Mouse (Mus musculus): ENCODE results near the gene Lipe. TPM values are rescaled to one million over a fixed set of nuclear protein-coding genes. Genes with fewer than 3 reads are reported as not detected.

The Lipe gene
- polyA plus RNA-seq, 1 experiment from 2014 or later, result 11.4 TPM

DNA sequence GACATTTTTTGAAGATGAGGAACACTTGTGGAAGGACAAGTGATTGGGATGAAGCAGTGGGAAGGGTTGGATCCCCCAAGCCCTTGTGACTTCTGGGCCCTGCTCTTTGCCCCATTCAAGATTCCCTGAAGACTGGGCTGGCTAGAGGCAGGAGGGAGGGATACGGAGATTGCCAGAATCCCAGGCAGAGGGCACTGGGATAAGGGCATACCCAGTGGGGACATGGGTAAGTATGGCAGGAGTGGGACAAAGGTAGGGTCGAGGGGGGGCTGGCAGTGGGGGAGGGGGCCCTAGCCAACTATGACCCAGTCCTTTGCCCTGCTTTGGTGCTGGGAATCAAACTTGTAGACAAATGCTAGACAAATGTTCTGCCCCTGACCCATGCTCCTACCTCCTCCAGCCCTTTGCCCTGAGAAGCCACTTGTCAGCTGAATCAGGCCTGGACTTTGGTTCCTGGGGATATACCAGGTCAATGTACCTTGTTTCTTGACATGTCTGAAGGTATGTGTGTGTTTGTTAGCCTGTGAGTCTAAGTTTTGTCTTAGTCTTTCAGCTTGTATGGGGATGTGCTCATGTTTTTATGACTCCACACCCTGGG is 6.6 kb downstream of the Lipe start:
- Histone ChIP-seq H3K4me2 (no peak overlapping the region), H3K4me1 (replicated peaks) (peaks cover 62% of the 10 kb centered on the region), H3K27me3 (no peaks in the 10 kb centered on the region), H3K9ac (no peak overlapping the region; the same call in 1 of the 2 replicates), H3K9me3 (no peaks in the 10 kb centered on the region), H3K27ac (replicated peaks) (no peak overlapping the region), H3K36me3 (peaks cover 19% of the 10 kb centered on the region), H3K4me3 (no peak overlapping the region)
- 79% methylated on average over 2 of the region's 2 CpGs for WGBS
- no peak for ATAC-seq (ENCODE audit: low read depth)

GRCm38 (mm10) chr7:25390986-25391385 is 7.5 kb downstream of the Lipe start:
- no peak overlapping the region for H3K4me2 ChIP-seq
- H3K27me3 ChIP-seq, result no peaks in the 10 kb centered on the region
- peaks cover 29% of the 10 kb centered on the region for H3K36me3 ChIP-seq
- ATAC-seq (ENCODE audit: low read depth), result no peak
- H3K27ac ChIP-seq (replicated peaks), result no peak overlapping the region
- H3K4me1 ChIP-seq (replicated peaks), result peaks cover 58% of the 10 kb centered on the region
- WGBS, result 75% methylated on average over 2 of the region's 2 CpGs
- peak overlapping the region; percentile 34; the same call in 1 of the 2 replicates for H3K9ac ChIP-seq
- H3K9me3 ChIP-seq, result no peaks in the 10 kb centered on the region
- no peak overlapping the region for H3K4me3 ChIP-seq

DNA sequence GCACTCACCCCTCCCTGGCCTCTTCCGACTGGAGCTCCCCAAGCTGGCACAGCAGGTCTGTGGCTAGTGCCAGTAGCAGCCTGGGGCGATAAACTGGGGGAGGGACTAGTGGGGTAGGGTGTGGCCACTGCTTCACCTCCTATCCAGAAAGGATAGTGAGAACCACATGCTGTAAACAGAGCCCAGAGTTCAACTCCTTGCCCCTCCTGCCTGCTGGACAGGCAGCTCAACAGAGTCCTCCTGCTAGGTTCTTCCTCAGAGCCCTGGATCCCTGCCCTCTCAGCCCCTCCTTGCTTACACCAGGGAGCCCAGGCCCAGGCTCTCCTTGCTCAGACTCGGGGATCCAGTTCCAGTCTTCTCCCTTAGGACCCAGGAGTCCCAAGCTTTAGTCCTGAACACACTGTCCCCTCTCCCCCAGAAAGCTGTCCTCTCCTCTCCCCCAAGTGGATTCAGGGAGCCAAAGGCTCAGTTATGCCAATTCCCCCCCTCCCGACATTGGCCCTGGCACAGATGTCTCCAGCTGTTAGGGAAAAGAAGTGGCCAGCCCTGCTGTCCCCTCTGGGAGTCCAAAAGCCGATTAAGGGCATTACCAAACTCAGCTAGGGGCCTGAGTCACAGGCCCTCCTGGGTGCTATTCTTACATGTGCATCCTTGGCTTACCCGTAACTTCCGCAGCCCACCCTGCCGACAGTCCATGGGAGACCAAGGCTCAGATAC is 8.3 kb downstream of the Lipe start:
- H3K36me3 ChIP-seq, result peaks cover 37% of the 10 kb centered on the region
- H3K4me3 ChIP-seq, result no peak overlapping the region
- peaks cover 63% of the 10 kb centered on the region for H3K4me1 ChIP-seq (replicated peaks)
- H3K9ac ChIP-seq, result peak overlapping the region; percentile 31
- no peak for ATAC-seq (ENCODE audit: low read depth)
- H3K9me3 ChIP-seq, result no peaks in the 10 kb centered on the region
- H3K27ac ChIP-seq (replicated peaks), result no peak overlapping the region; the same call in 1 of the 2 replicates
- WGBS, result 47% methylated on average over 8 of the region's 8 CpGs
- H3K27me3 ChIP-seq, result no peaks in the 10 kb centered on the region
- no peak overlapping the region for H3K4me2 ChIP-seq

DNA sequence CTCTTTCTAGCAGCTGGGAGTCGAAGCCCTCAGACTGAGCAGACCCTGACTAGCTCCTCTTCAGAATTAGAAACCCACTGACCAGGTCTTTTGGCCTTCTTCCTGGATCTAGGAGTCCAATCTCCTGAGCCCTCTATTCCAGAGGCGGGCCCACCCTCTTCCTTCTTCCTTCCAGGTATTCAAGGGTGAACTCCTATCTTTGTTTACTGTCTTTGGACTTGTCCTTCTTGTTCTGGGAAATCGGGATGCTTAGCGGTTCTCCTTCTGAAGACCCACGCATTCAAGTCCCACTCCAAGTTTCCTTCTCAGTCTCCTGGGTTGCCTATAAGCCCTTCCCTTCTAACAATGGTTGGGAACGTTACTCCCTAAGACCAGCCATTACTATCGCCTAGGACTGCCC is 9.6 kb downstream of the Lipe start:
- no peak overlapping the region for H3K4me3 ChIP-seq
- no peak overlapping the region for H3K27ac ChIP-seq (replicated peaks)
- H3K27me3 ChIP-seq, result no peaks in the 10 kb centered on the region
- peaks cover 50% of the 10 kb centered on the region for H3K36me3 ChIP-seq
- no peak overlapping the region for H3K4me2 ChIP-seq
- peaks cover 53% of the 10 kb centered on the region for H3K4me1 ChIP-seq (replicated peaks)
- no peak overlapping the region for H3K9ac ChIP-seq
- no peak for ATAC-seq (ENCODE audit: low read depth)
- no peaks in the 10 kb centered on the region for H3K9me3 ChIP-seq
- WGBS, result 94% methylated on average over 7 of the region's 7 CpGs

GRCm38 (mm10) chr7:25387811-25388440 is 10.6 kb downstream of the Lipe start:
- Histone ChIP-seq H3K9ac (no peak overlapping the region), H3K4me2 (no peak overlapping the region), H3K4me1 (replicated peaks) (peaks cover 43% of the 10 kb centered on the region), H3K36me3 (peaks cover 60% of the 10 kb centered on the region), H3K4me3 (no peak overlapping the region), H3K27me3 (no peaks in the 10 kb centered on the region), H3K9me3 (no peaks in the 10 kb centered on the region), H3K27ac (replicated peaks) (no peak overlapping the region)
- no peak for ATAC-seq (ENCODE audit: low read depth)
- WGBS, result 94% methylated on average over 18 of the region's 18 CpGs

- Histone ChIP-seq H3K27ac (replicated peaks) (no peak overlapping the region; the same call in 1 of the 2 replicates), H3K4me1 (replicated peaks) (peaks cover 26% of the 10 kb centered on the region), H3K9ac (peak overlapping the region; percentile 8; the same call in 1 of the 2 replicates), H3K9me3 (no peaks in the 10 kb centered on the region), H3K4me2 (no peak overlapping the region), H3K4me3 (no peak overlapping the region), H3K27me3 (no peaks in the 10 kb centered on the region), H3K36me3 (peaks cover 74% of the 10 kb centered on the region)
- no peak for ATAC-seq (ENCODE audit: low read depth)
- WGBS, result 87% methylated on average over 12 of the region's 12 CpGs
Observed at GRCm38 (mm10) chr7:25385850-25386555, 12.5 kb downstream of the Lipe start.

GRCm38 (mm10) chr7:25385259-25385658 is 13.3 kb downstream of the Lipe start:
- H3K27ac ChIP-seq (replicated peaks), result no peak overlapping the region
- WGBS, result 93% methylated on average over 12 of the region's 12 CpGs
- peaks cover 81% of the 10 kb centered on the region for H3K36me3 ChIP-seq
- H3K9ac ChIP-seq, result no peak overlapping the region
- no peak overlapping the region for H3K4me3 ChIP-seq
- peaks cover 7% of the 10 kb centered on the region; the same call in 1 of the 2 replicates for H3K27me3 ChIP-seq
- no peaks in the 10 kb centered on the region for H3K9me3 ChIP-seq
- peaks cover 21% of the 10 kb centered on the region for H3K4me1 ChIP-seq (replicated peaks)
- no peak overlapping the region for H3K4me2 ChIP-seq
- ATAC-seq (ENCODE audit: low read depth), result no peak

- H3K9me3 ChIP-seq, result no peaks in the 10 kb centered on the region
- no peak for ATAC-seq (ENCODE audit: low read depth)
- H3K4me1 ChIP-seq (replicated peaks), result peaks cover 21% of the 10 kb centered on the region
- peaks cover 82% of the 10 kb centered on the region for H3K36me3 ChIP-seq
- WGBS, result 83% methylated on average over 9 of the region's 9 CpGs
- no peak overlapping the region for H3K27ac ChIP-seq (replicated peaks)
- peaks cover 8% of the 10 kb centered on the region; the same call in 1 of the 2 replicates for H3K27me3 ChIP-seq
- no peak overlapping the region for H3K9ac ChIP-seq
- H3K4me2 ChIP-seq, result no peak overlapping the region
- no peak overlapping the region for H3K4me3 ChIP-seq
Observed at GRCm38 (mm10) chr7:25384818-25385217, 13.7 kb downstream of the Lipe start.

DNA sequence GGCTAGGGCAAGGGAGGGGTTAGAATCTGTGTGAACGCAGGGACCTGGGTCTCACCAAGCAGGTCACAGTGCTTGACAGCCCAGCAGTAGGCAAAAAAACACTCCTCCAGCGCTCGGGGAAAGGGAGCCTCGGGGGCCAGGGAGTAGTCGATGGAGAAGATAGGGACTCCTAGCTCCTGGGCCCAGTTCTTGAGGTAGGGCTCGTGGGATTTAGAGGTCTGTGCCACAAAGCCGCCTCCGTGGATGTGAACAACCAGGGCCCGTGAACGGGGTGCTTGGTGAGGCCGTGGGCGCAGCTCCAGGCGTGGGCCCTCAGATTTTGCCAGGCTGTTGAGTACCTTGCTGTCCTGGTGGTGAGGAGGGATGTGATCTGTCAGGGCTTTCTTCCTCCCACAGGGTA is 14.2 kb downstream of the Lipe start:
- 90% methylated on average over 13 of the region's 13 CpGs for WGBS

DNA sequence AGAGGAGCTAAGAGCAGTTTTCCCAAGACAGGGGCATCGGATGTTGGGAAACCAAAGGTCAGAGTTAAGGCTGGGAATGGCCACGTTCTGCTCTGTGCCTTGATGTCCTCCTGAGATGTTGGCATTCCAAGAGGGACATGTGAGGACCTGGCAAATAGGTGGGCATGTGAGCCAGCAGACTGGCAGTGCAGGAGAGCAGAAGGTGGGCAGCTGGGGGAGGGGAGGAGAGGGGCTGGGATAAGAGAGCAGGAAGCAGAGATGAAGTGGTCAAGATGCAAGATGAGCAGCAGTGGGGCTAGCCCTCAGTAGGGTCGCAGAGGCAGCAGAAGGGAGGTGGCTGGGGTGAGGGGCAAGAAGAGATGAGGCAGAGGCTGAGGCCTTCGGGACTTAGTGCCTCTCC is 14.6 kb downstream of the Lipe start:
- 85% methylated on average over 4 of the region's 4 CpGs for WGBS
- Histone ChIP-seq H3K27ac (replicated peaks) (no peak overlapping the region), H3K4me2 (no peak overlapping the region), H3K9ac (no peak overlapping the region), H3K27me3 (peaks cover 8% of the 10 kb centered on the region; the same call in 1 of the 2 replicates), H3K36me3 (peaks cover 82% of the 10 kb centered on the region), H3K4me1 (replicated peaks) (peaks cover 22% of the 10 kb centered on the region), H3K4me3 (no peak overlapping the region), H3K9me3 (no peaks in the 10 kb centered on the region)
- no peak for ATAC-seq (ENCODE audit: low read depth)

More for the DNA sequence above, 14.2 kb downstream of the Lipe start:
- H3K4me3 ChIP-seq, result no peak overlapping the region
- no peak overlapping the region for H3K4me2 ChIP-seq
- no peak overlapping the region for H3K9ac ChIP-seq
- H3K4me1 ChIP-seq (replicated peaks), result peaks cover 20% of the 10 kb centered on the region
- ATAC-seq (ENCODE audit: low read depth), result no peak
- H3K27me3 ChIP-seq, result peaks cover 8% of the 10 kb centered on the region; the same call in 1 of the 2 replicates
- no peak overlapping the region for H3K27ac ChIP-seq (replicated peaks)
- H3K36me3 ChIP-seq, result peaks cover 82% of the 10 kb centered on the region
- H3K9me3 ChIP-seq, result no peaks in the 10 kb centered on the region

DNA sequence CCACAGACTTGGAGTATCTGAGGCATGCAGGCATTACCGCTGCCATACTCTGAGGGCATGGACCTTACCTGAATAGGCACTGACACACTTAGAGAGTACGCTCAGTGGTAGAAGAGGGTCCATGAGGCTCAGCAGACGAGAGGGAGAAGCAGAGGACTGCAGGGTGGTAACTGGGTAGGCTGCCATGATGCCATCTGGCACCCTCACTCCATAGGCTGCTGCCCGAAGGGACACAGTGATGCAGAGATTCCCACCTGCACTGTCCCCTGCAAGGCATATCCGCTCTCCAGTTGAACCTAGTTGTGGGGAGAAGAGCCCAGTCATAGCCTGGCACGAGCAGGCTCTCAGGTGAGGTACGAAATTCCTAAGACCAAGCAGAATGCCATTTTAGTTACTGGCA is 15.1 kb downstream of the Lipe start:
- Histone ChIP-seq H3K27ac (replicated peaks) (no peak overlapping the region), H3K4me1 (replicated peaks) (peaks cover 22% of the 10 kb centered on the region), H3K27me3 (peaks cover 8% of the 10 kb centered on the region; the same call in 1 of the 2 replicates), H3K36me3 (peaks cover 77% of the 10 kb centered on the region), H3K9me3 (no peaks in the 10 kb centered on the region), H3K4me3 (no peak overlapping the region), H3K9ac (no peak overlapping the region), H3K4me2 (no peak overlapping the region)
- WGBS, result 89% methylated on average over 7 of the region's 7 CpGs
- ATAC-seq (ENCODE audit: low read depth), result no peak

- H3K4me3 ChIP-seq, result no peak overlapping the region
- no peak overlapping the region for H3K27ac ChIP-seq (replicated peaks)
- H3K36me3 ChIP-seq, result peaks cover 69% of the 10 kb centered on the region
- peaks cover 8% of the 10 kb centered on the region; the same call in 1 of the 2 replicates for H3K27me3 ChIP-seq
- no peaks in the 10 kb centered on the region for H3K9me3 ChIP-seq
- H3K9ac ChIP-seq, result no peak overlapping the region
- ATAC-seq (ENCODE audit: low read depth), result no peak
- peaks cover 22% of the 10 kb centered on the region for H3K4me1 ChIP-seq (replicated peaks)
- H3K4me2 ChIP-seq, result no peak overlapping the region
Observed at GRCm38 (mm10) chr7:25382541-25382940, 16.0 kb downstream of the Lipe start.
